Mouse (Mus musculus): Measurements from ENCODE around the gene Gm5640.
"Not testable (repeated sequence)": the region's sequence is repeated elsewhere in the genome, so short reads cannot be mapped to it uniquely, and the experiment has no call there.

DNA sequence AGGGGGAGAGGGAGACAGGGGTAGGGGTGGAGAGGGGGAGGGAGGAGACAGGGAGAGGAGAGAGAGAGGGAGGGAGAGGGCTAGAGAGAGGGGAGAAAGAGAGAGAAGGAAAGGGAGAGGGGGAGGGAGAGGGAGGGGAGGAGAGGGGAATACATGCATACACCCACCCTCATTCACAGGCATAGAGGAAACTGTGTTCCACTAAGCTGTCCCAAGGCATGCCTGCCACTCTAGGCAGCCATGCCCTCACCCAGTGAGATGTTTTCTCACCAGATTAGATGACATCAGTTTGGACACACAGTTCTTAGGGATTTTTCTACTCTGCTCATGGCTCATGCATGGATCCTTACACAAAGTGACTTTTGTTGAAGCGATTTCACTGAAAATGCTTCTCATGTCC lies 958 bp upstream of the Gm5640 start:
- not testable (repeated sequence) for TF ChIP-seq CTCF (IDR thresholded peaks at IDR 0.05; ENCODE audit: low read depth, low read length); POLR2A (IDR thresholded peaks at IDR 0.05; ENCODE audit: borderline replicate concordance, low read depth, low read length)

All from bone marrow macrophage, adult 2 months (primary cell).